Comparison of ENCODE assay signal across 10 mouse cellular contexts in genomic region chr14:15266287-15266686, GRCm38 (mm10).
A peak's percentile ranks its signal among the peaks of the same experiment; 100 is the strongest.
DNase-seq lines count a peak whose midpoint lies in the region; ATAC-seq and TF ChIP-seq lines count a peak whose summit lies in the region.
"Had no signal": no experiment of that assay in that cellular context is flagged by ENCODE, and none has a peak within 500 bp of the region (broad histone marks: within the 10 kb centered on the region; RNA-seq: fewer than 3 reads in every experiment).

No protein-coding gene starts in this region.

- H3K36me3 ChIP-seq in intestine, postnatal 0 days (ENCODE audit: control insufficient read depth, insufficient read depth): no peaks in the 10 kb centered on the region
- H3K36me3 ChIP-seq in intestine, embryonic 16.5 days (ENCODE audit: control insufficient read depth, insufficient read depth, low read length): no peaks in the 10 kb centered on the region
- H3K36me3 ChIP-seq: liver, embryonic 15.5 days; neural tube, embryonic 15.5 days had no signal

- no peak for ATAC-seq in intestine, postnatal 0 days
- ATAC-seq in intestine, embryonic 16.5 days: no peak
- ATAC-seq in megakaryocyte, adult 5-6 weeks (ENCODE audit: poor library complexity, severe bottlenecking): peak; percentile 38; the same call in 1 of the 2 replicates
- ATAC-seq in erythroid progenitor cell, adult 5-6 weeks (replicated peaks; ENCODE audit: low FRiP score, poor library complexity, severe bottlenecking): no peak

- DNase-seq in CD4-positive, CD25-positive, alpha-beta regulatory T cell, adult 2 months (ENCODE audit: low read depth, low spot score): peak; percentile 74
- DNase-seq in T-cell, adult 2 months (ENCODE audit: low spot score): peak; percentile 31
- DNase-seq in testis, postnatal 10 days (ENCODE audit: low spot score): no peak
- DNase-seq in urinary bladder, postnatal 10 days (ENCODE audit: low spot score): no peak

- H3K4me1 ChIP-seq in intestine, postnatal 0 days (replicated peaks; ENCODE audit: control insufficient read depth, insufficient read depth, low read length): no peaks in the 10 kb centered on the region
- H3K4me1 ChIP-seq in intestine, embryonic 16.5 days (ENCODE audit: control insufficient read depth, insufficient read depth, low read length): no peaks in the 10 kb centered on the region
- H3K4me1 ChIP-seq: liver, embryonic 15.5 days; neural tube, embryonic 15.5 days had no signal

- H3K4me2 ChIP-seq in intestine, postnatal 0 days (replicated peaks; ENCODE audit: low read depth): no peak overlapping the region
- H3K4me2 ChIP-seq in intestine, embryonic 16.5 days (ENCODE audit: low read depth, low read length): no peak overlapping the region
- H3K4me2 ChIP-seq: liver, embryonic 15.5 days; neural tube, embryonic 15.5 days had no signal

- H3K4me3 ChIP-seq in intestine, postnatal 0 days (ENCODE audit: low read depth, low read length): no peak overlapping the region
- no peak overlapping the region for H3K4me3 ChIP-seq in intestine, embryonic 16.5 days (ENCODE audit: low read length)
- H3K4me3 ChIP-seq: liver, embryonic 15.5 days; neural tube, embryonic 15.5 days had no signal

- H3K27me3 ChIP-seq in intestine, postnatal 0 days (replicated peaks; ENCODE audit: control insufficient read depth, insufficient read depth, low read length): no peaks in the 10 kb centered on the region
- H3K27me3 ChIP-seq in intestine, embryonic 16.5 days (replicated peaks; ENCODE audit: control insufficient read depth, insufficient read depth, low read length): no peaks in the 10 kb centered on the region
- H3K27me3 ChIP-seq: liver, embryonic 15.5 days; neural tube, embryonic 15.5 days had no signal

- 88% methylated on average over 1 of the region's 1 CpGs for WGBS in intestine, postnatal 0 days
- 70% methylated on average over 1 of the region's 1 CpGs for WGBS in intestine, embryonic 16.5 days

- H3K27ac ChIP-seq in intestine, postnatal 0 days (ENCODE audit: low read depth, low read length): no peak overlapping the region
- H3K27ac ChIP-seq in intestine, embryonic 16.5 days (ENCODE audit: low read length): no peak overlapping the region
- H3K27ac ChIP-seq: liver, embryonic 15.5 days; neural tube, embryonic 15.5 days had no signal

- TF ChIP-seq CTCF in intestine, postnatal 0 days (IDR thresholded peaks at IDR 0.05; ENCODE audit: low read depth): peak; percentile 60

- H3K9me3 ChIP-seq in intestine, postnatal 0 days (ENCODE audit: control insufficient read depth): no peaks in the 10 kb centered on the region
- H3K9me3 ChIP-seq in intestine, embryonic 16.5 days (ENCODE audit: control insufficient read depth, low read length): no peaks in the 10 kb centered on the region
- H3K9me3 ChIP-seq: liver, embryonic 15.5 days; neural tube, embryonic 15.5 days had no signal

- H3K9ac ChIP-seq in intestine, postnatal 0 days (ENCODE audit: low read depth, low read length): no peak overlapping the region
- H3K9ac ChIP-seq in intestine, embryonic 16.5 days (ENCODE audit: low read depth, low read length): no peak overlapping the region
- H3K9ac ChIP-seq: liver, embryonic 15.5 days; neural tube, embryonic 15.5 days had no signal

Comparison
In these comparisons a context has a peak if more than half of its experiments do, and no peak if none do; other contexts are left out.
1. DNase-seq: peak in CD4-positive, CD25-positive, alpha-beta regulatory T cell, adult 2 months (single experiment) and T-cell, adult 2 months (single experiment); none in testis, postnatal 10 days (single experiment) and urinary bladder, postnatal 10 days (single experiment).